Mouse (Mus musculus) myocyte (in vitro differentiated cells): ENCODE measurements at regions not wholly inside any gene's neighbourhood (a gene's known extent, or its start where the extent isn't known, plus 50 kb on each side); places are given as distances from the start of the nearest gene placed in this dataset.

Experiments
- H3K27me3 ChIP-seq: one replicate; pipeline ENCODE4 v1.6.1; 2011; ENCODE audit not compliant: control insufficient read depth, insufficient read depth, insufficient read length
- H3K36me3 ChIP-seq: one replicate; pipeline ENCODE4 v1.6.1; 2011; ENCODE audit not compliant: control insufficient read depth, insufficient read depth
- H3K4me2 ChIP-seq: one replicate; pipeline ENCODE4 v1.6.1; 2011; ENCODE audit warnings: low read depth, control low read depth
- H3K4me3 ChIP-seq: one replicate; pipeline ENCODE4 v1.5.1; 2011; ENCODE audit warnings: mild to moderate bottlenecking, control low read depth, moderate library complexity
- H3K79me2 ChIP-seq: one replicate; pipeline ENCODE4 v1.6.1; 2011; ENCODE audit not compliant: control insufficient read depth, insufficient read depth
- H3ac ChIP-seq: one replicate; pipeline ENCODE4 v1.6.1; 2011; ENCODE audit not compliant: control insufficient read depth, insufficient read length
- CEBPB ChIP-seq: IDR thresholded peaks from 2 replicates; pipeline ENCODE4 v1.6.1; 2011; ENCODE audit warnings: mild to moderate bottlenecking, moderate library complexity; ENCODE audit not compliant: poor library complexity, insufficient read depth, severe bottlenecking
- E2F4 ChIP-seq: IDR thresholded peaks from one replicate; pipeline ENCODE4 v1.6.1; 2011; ENCODE audit warnings: mild to moderate bottlenecking, control low read depth, moderate library complexity; ENCODE audit not compliant: insufficient read depth
- MAX ChIP-seq: IDR thresholded peaks from one replicate; pipeline ENCODE4 v1.6.1; 2011; ENCODE audit warnings: low read depth, mild to moderate bottlenecking, control low read depth
- MYOD1 ChIP-seq, 3 experiments: IDR thresholded peaks; one replicate each; pipeline ENCODE4 v1.6.1; 2011; ENCODE audit warnings: control low read depth in 2 of 3, low read depth in 2 of 3, mild to moderate bottlenecking in 2 of 3, moderate library complexity in 1 of 3; ENCODE audit not compliant: insufficient read length in 2 of 3, control insufficient read depth in 1 of 3
- MYOG ChIP-seq, 3 experiments: IDR thresholded peaks; one replicate each; pipeline ENCODE4 v1.6.1; 2011; ENCODE audit warnings: control low read depth in 2 of 3, low read depth in 2 of 3, mild to moderate bottlenecking in 2 of 3; ENCODE audit not compliant: insufficient read length in 2 of 3, control insufficient read depth in 1 of 3, insufficient read depth in 1 of 3
- POLR2A ChIP-seq: IDR thresholded peaks from one replicate; pipeline ENCODE4 v1.6.1; 2011; ENCODE audit warnings: low read depth, mild to moderate bottlenecking, control low read depth, moderate library complexity; ENCODE audit not compliant: insufficient read length
- POLR2AphosphoS2 ChIP-seq: IDR thresholded peaks from one replicate; pipeline ENCODE4 v1.6.1; 2011; ENCODE audit warnings: low read depth, control low read depth; ENCODE audit not compliant: insufficient read length
- REST ChIP-seq: IDR thresholded peaks from one replicate; pipeline ENCODE4 v1.6.1; 2011; ENCODE audit warnings: mild to moderate bottlenecking, control low read depth, moderate library complexity; ENCODE audit not compliant: insufficient read depth, insufficient read length
- SRF ChIP-seq: IDR thresholded peaks from one replicate; pipeline ENCODE4 v1.6.1; 2011; ENCODE audit warnings: low read depth; ENCODE audit not compliant: control insufficient read depth, insufficient read length
- TCF12 ChIP-seq: IDR thresholded peaks from one replicate; pipeline ENCODE4 v1.6.1; 2011; ENCODE audit warnings: mild to moderate bottlenecking, control low read depth; ENCODE audit not compliant: poor library complexity, insufficient read depth, severe bottlenecking
- TCF3 ChIP-seq: IDR thresholded peaks from one replicate; pipeline ENCODE4 v1.6.1; 2011; ENCODE audit warnings: low read depth, control low read depth; ENCODE audit not compliant: insufficient read length
- USF1 ChIP-seq: IDR thresholded peaks from one replicate; pipeline ENCODE4 v1.6.1; 2011; ENCODE audit warnings: low read depth, mild to moderate bottlenecking, control low read depth, moderate library complexity

GRCm38 (mm10) chr4:131531003-131531402 is 307.1 kb downstream of the Ptpru start:
- no peak overlapping the region for H3K4me3 ChIP-seq
- TF ChIP-seq POLR2A: no peak
- H3K79me2 ChIP-seq: no peaks in the 10 kb centered on the region
- no peak overlapping the region for H3K4me2 ChIP-seq
- no peaks in the 10 kb centered on the region for H3K27me3 ChIP-seq
- no peaks in the 10 kb centered on the region for H3K36me3 ChIP-seq
- no peak overlapping the region for H3ac ChIP-seq

- no peaks in the 10 kb centered on the region for H3K27me3 ChIP-seq
- H3K36me3 ChIP-seq: no peaks in the 10 kb centered on the region
- H3K79me2 ChIP-seq: no peaks in the 10 kb centered on the region
- no peak overlapping the region for H3K4me2 ChIP-seq
- no peak overlapping the region for H3ac ChIP-seq
- no peak overlapping the region for H3K4me3 ChIP-seq
- TF ChIP-seq MYOG (IDR thresholded peaks at IDR 0.05; ENCODE audit: control insufficient read depth in 1 of 3, insufficient read depth in 1 of 3, insufficient read length in 2 of 3, low read depth in 2 of 3): no peak
- TF ChIP-seq MYOD1 (IDR thresholded peaks at IDR 0.05; ENCODE audit: control insufficient read depth in 1 of 3, insufficient read length in 2 of 3, low read depth in 2 of 3): no peak
- TF ChIP-seq CEBPB: no peak
- TF ChIP-seq USF1: no peak
- no peak for TF ChIP-seq POLR2A
- no peak for TF ChIP-seq MAX
Observed at GRCm38 (mm10) chr4:131534831-131535230, 303.3 kb downstream of the Ptpru start.

- TF ChIP-seq MAX (no peak), USF1 (no peak), TCF12 (no peak), REST (no peak), TCF3 (no peak), SRF (no peak), E2F4 (no peak), MYOD1 (IDR thresholded peaks at IDR 0.05; ENCODE audit: control insufficient read depth in 1 of 3, insufficient read length in 2 of 3, low read depth in 2 of 3) (no peak), CEBPB (no peak), POLR2AphosphoS2 (no peak), MYOG (IDR thresholded peaks at IDR 0.05; ENCODE audit: control insufficient read depth in 1 of 3, insufficient read depth in 1 of 3, insufficient read length in 2 of 3, low read depth in 2 of 3) (no peak), POLR2A (no peak)
- no peak overlapping the region for H3K4me3 ChIP-seq
- H3K27me3 ChIP-seq: no peaks in the 10 kb centered on the region
- H3K36me3 ChIP-seq: no peaks in the 10 kb centered on the region
- H3ac ChIP-seq: no peak overlapping the region
- no peaks in the 10 kb centered on the region for H3K79me2 ChIP-seq
- no peak overlapping the region for H3K4me2 ChIP-seq
Observed at GRCm38 (mm10) chr4:131538237-131538636, 299.9 kb downstream of the Ptpru start.

- Histone ChIP-seq H3K36me3 (no peaks in the 10 kb centered on the region), H3K4me2 (no peak overlapping the region), H3K27me3 (no peaks in the 10 kb centered on the region), H3ac (no peak overlapping the region), H3K4me3 (no peak overlapping the region), H3K79me2 (no peaks in the 10 kb centered on the region)
- TF ChIP-seq MYOG (IDR thresholded peaks at IDR 0.05; ENCODE audit: control insufficient read depth in 1 of 3, insufficient read depth in 1 of 3, insufficient read length in 2 of 3, low read depth in 2 of 3) (no peak), REST (no peak), USF1 (no peak), POLR2A (no peak), E2F4 (no peak), MYOD1 (IDR thresholded peaks at IDR 0.05; ENCODE audit: control insufficient read depth in 1 of 3, insufficient read length in 2 of 3, low read depth in 2 of 3) (no peak), TCF12 (no peak), POLR2AphosphoS2 (no peak), CEBPB (no peak), TCF3 (no peak), MAX (no peak), SRF (no peak)
Observed at GRCm38 (mm10) chr4:131546422-131547200, 291.5 kb downstream of the Ptpru start.

GRCm38 (mm10) chr4:131549581-131549980 is 288.5 kb downstream of the Ptpru start:
- Histone ChIP-seq H3K36me3 (no peaks in the 10 kb centered on the region), H3K27me3 (no peaks in the 10 kb centered on the region), H3ac (no peak overlapping the region), H3K4me3 (no peak overlapping the region), H3K4me2 (no peak overlapping the region), H3K79me2 (no peaks in the 10 kb centered on the region)
- no peak for TF ChIP-seq MAX
- TF ChIP-seq USF1: no peak
- TF ChIP-seq TCF12: no peak
- TF ChIP-seq SRF: no peak
- no peak for TF ChIP-seq MYOD1 (IDR thresholded peaks at IDR 0.05; ENCODE audit: control insufficient read depth in 1 of 3, insufficient read length in 2 of 3, low read depth in 2 of 3)
- TF ChIP-seq POLR2AphosphoS2: no peak
- no peak for TF ChIP-seq POLR2A
- no peak for TF ChIP-seq CEBPB
- TF ChIP-seq REST: no peak
- no peak for TF ChIP-seq E2F4
- TF ChIP-seq MYOG (IDR thresholded peaks at IDR 0.05; ENCODE audit: control insufficient read depth in 1 of 3, insufficient read depth in 1 of 3, insufficient read length in 2 of 3, low read depth in 2 of 3): no peak
- TF ChIP-seq TCF3: no peak
